Mouse (Mus musculus): Measurements from ENCODE around the gene Samt3.

The Samt3 gene

DNA sequence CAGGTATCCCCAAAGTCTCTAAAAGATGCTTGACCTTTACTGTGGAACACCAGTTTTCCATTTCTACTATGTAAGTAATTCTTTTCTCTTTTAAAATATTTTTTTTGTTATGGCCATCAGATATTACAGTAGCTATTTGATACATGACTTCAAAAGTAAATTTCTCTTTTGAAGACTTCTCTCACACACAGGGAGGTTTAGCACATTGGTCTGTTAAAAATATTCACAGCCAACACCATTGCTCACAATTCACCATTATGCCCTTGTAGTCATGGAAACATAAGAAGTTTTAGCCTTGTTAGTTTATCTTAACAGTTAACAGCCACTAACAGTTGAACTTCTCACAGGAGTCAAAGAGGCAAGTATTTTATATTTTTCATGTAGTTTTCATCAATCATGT, at the start of gene Samt3:
TSS of gene Samt3 (plus strand) at position 301 of the 400 bp plus-strand sequence.
- no peak for DNase-seq

DNA sequence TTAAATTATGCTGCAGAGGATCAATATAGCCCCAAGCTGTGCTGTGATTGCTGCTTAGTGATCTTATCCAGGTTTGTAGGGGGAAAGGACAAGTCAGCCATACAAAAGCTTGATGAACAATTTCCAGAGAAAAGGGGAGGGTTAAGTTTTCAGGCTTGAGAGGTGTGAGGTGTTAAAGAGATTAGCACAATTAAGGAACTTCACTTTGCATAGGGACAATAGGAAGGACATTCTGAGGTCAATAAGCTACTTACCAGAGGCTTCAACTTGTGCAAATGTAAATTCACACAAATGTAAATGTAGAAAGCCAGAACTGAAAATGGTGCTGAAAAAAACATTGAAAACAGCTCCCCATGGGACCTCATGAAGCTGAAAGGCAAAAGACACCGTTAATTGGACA, 27.4 kb upstream of the Samt3 start:
- DNase-seq = no peak

DNA sequence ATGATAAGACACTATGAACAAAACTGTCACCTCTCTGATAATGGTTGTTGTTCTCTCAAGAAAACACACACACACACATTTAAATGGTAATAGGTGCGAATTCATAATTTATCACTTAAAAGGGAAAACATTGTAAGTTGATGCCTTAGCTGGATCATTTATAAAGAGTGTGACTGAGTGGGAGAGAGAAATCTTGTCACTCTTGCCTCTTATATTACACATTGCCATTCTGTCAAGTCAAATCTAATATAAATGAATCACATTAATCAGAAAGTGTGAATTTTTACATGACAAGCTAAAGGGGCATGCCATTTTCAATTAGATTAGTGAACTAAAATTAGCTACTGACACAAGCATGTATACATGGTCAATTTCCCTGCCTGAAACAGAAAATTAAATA, 44.7 kb downstream of the Samt3 start:
- no peak for DNase-seq

All from spleen, adult 18-20 months (tissue).